Mouse (Mus musculus) spleen, adult 2 months (tissue): Measurements from ENCODE around the gene Atf4. TPM values are rescaled to one million over a fixed set of nuclear protein-coding genes. Genes with fewer than 3 reads are reported as not detected.

Experiments
- DNase-seq, 2 experiments: peaks; one replicate each; pipeline versions ENCODE4 v3.0.0 to v3.0.0-alpha.2; 2012 to 2021; ENCODE audit warnings: low spot score in 2 of 2, low read depth in 1 of 2
- H3K27ac ChIP-seq: fragments of 200-500 bp; 2 replicates; pipeline ENCODE4 v1.5.1; 2012; ENCODE audit warnings: low read length, inconsistent platforms; ENCODE audit not compliant: insufficient read depth
- H3K27me3 ChIP-seq: fragments of 200-500 bp; 2 replicates; pipeline ENCODE4 v1.6.1; 2012; ENCODE audit warnings: mild to moderate bottlenecking, moderate library complexity, low read length, inconsistent platforms; ENCODE audit not compliant: control insufficient read depth, insufficient read depth
- H3K36me3 ChIP-seq: fragments of 200-500 bp; 2 replicates; pipeline ENCODE4 v1.6.1; 2012; ENCODE audit warnings: mild to moderate bottlenecking, low read length, inconsistent platforms; ENCODE audit not compliant: control insufficient read depth, insufficient read depth
- H3K4me1 ChIP-seq: fragments of 200-500 bp; 2 replicates; pipeline ENCODE4 v1.6.1; 2011; ENCODE audit warnings: inconsistent platforms; ENCODE audit not compliant: control insufficient read depth, insufficient read depth, insufficient read length
- H3K4me3 ChIP-seq: fragments of 200-500 bp; 2 replicates; pipeline ENCODE4 v1.5.1; 2011; ENCODE audit warnings: mild to moderate bottlenecking, inconsistent platforms; ENCODE audit not compliant: insufficient read depth, insufficient read length; ENCODE audit errors: extremely low read depth
- CTCF ChIP-seq: fragments of 200-500 bp; IDR thresholded peaks from 2 replicates; pipeline ENCODE4 v1.5.1; 2011; ENCODE audit warnings: mild to moderate bottlenecking, inconsistent platforms; ENCODE audit not compliant: insufficient read depth, insufficient read length, insufficient replicate concordance; ENCODE audit errors: extremely low read depth
- POLR2A ChIP-seq: fragments of 200-500 bp; IDR thresholded peaks from 2 replicates; pipeline ENCODE4 v1.6.1; 2011; ENCODE audit warnings: low read depth, low read length, inconsistent platforms
- WGBS: fragments of 180-500 bp; shearing (Covaris S2); methylation state at CpG from one replicate; pipeline ENCODE4 v1.1.7; 2018; 5-methylcytosine and 5-hydroxymethylcytosine counted together
- polyA plus RNA-seq: library from polyadenylated mRNA; depleted of rRNA; stranded (reverse); fragments of >200 nt; gene quantifications from 2 replicates; pipeline ENCODE4 v1.2.3, GENCODE M21; 2012; rRNA removed

Gene Atf4
- polyA plus RNA-seq = 101 and 146 TPM in 2 replicates

DNA sequence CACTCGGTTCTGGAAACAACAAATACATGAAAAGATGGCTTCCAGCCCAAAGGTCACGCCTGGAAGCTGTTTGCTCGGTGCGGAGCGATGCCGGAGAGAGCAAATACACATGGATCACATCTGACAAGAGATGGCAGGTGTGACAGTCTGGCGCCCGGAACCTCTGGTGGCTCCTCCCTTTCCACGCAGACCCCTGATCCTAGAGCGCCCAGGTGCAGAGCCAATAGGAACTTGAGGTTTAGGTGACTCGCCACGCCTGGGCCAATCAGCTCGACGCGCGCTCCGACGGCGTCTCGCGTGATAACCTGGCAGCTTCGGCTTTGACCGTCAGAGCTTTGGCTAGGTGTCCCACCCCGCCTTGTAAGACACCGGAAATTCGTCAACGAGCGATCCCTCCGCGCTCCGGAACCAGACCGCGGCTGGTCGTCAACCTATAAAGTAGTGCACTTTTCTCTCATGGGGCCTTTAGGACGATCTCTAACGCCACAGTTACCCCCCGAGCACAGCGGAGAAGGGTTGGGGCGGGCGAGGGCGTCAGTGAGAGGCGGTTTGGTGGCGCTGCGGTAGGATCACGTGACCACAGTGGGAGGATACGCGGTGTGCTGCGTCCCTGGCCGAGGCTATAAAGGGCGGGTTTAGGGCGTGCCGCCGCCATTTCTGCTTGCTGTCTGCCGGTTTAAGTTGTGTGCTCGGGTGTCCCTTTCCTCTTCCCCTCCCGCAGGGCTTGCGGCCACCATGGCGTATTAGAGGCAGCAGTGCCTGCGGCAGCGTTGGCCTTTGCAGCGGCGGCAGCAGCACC lies at the start of gene Atf4:
Gene Atf4, plus strand, starts transcription at position 338 of the 799 bp plus-strand sequence.
- WGBS = under 1% methylated on average over 62 of the region's 62 CpGs
- Histone ChIP-seq H3K27ac (peak within 1 kb of the TSS; percentile 99), H3K4me3 (peak within 1 kb of the TSS; percentile 89), H3K4me1 (peaks cover 9% of the 10 kb centered on the region; the same call in 1 of the 2 replicates), H3K27me3 (no peaks in the 10 kb centered on the region), H3K36me3 (peaks cover 30% of the 10 kb centered on the region)
- DNase-seq = peak; percentile 97 to 99
- TF ChIP-seq CTCF (no peak), POLR2A (peak; percentile 99)

DNA sequence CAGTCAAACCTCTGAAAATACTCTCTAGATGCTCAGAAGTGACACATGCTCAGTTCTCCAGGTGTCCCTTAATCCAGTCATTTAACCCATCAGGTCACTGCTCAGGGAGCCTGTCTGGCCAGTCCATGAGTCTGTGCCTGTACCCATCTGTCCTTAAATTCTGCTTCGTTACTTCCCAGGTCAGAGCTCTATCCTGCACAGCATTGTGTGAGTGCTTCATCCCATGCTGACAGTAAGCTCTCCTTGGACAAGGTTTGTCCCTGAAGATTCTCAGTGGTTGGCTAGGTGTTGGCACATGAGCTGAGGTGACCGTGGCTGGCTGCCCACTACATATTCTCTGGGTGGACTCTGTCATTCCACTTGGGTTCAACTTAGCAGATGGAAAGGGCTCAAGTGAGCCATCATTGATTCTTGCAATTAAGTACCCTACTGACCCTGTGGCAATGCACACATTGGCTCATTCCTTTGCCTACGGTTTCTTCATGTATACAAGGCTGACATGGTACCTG lies 48.9 kb upstream of the Atf4 start:
- TF ChIP-seq CTCF (no peak), POLR2A (no peak)
- Histone ChIP-seq H3K4me1 (no peaks in the 10 kb centered on the region), H3K27ac (no peak overlapping the region), H3K4me3 (no peak overlapping the region), H3K27me3 (no peaks in the 10 kb centered on the region), H3K36me3 (no peaks in the 10 kb centered on the region)
- 79% methylated on average over 3 of the region's 3 CpGs for WGBS
- DNase-seq = no peak

DNA sequence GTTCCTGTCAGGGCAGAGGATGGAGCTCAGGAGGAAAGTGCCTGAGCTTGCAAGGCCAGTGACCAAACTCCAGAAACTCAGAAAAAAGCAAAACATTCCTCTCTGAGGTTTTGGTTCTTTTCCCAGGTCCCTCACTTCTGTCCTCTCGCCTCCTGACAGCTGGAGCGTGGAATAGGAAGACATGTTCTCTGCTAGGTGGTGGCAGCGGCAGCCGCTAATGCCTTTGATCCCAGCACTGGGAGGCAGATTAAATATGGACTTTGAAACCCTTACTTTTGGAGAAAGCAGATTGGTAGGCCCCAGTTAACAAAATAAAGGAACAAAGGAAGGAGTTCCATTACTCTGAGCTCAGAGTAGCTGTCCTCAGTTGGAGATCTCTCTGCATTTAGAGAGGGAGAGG lies 46.5 kb upstream of the Atf4 start:
- no peaks in the 10 kb centered on the region for H3K27me3 ChIP-seq
- H3K36me3 ChIP-seq = no peaks in the 10 kb centered on the region
- H3K4me1 ChIP-seq = no peaks in the 10 kb centered on the region
- WGBS = 81% methylated on average over 4 of the region's 4 CpGs
- no peak for DNase-seq
- H3K27ac ChIP-seq = no peak overlapping the region
- H3K4me3 ChIP-seq = no peak overlapping the region
- TF ChIP-seq POLR2A = no peak
- no peak for TF ChIP-seq CTCF

DNA sequence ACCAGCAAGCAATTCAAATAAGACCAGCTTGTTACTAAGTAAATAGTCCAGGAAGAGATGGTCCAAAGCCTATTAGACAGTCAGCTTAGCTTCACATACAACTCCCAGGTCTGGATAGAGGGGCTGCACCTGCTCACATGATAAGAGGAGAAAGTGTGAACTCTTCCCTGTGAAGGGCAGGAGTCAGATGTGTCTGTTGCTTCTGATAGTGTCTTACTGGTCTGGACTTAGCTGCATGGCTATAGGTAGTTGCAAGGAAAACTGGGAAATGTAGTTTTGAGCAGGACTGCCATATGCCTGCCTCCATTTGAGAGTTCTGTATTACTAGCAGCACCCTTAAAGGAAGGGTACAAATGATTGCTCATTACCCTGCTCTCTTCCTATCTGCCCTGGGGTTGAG lies 41.3 kb upstream of the Atf4 start:
- no peak for DNase-seq
- Histone ChIP-seq H3K27me3 (no peaks in the 10 kb centered on the region), H3K4me1 (no peaks in the 10 kb centered on the region), H3K4me3 (no peak overlapping the region), H3K36me3 (no peaks in the 10 kb centered on the region), H3K27ac (no peak overlapping the region)
- no peak for TF ChIP-seq POLR2A
- TF ChIP-seq CTCF = no peak

DNA sequence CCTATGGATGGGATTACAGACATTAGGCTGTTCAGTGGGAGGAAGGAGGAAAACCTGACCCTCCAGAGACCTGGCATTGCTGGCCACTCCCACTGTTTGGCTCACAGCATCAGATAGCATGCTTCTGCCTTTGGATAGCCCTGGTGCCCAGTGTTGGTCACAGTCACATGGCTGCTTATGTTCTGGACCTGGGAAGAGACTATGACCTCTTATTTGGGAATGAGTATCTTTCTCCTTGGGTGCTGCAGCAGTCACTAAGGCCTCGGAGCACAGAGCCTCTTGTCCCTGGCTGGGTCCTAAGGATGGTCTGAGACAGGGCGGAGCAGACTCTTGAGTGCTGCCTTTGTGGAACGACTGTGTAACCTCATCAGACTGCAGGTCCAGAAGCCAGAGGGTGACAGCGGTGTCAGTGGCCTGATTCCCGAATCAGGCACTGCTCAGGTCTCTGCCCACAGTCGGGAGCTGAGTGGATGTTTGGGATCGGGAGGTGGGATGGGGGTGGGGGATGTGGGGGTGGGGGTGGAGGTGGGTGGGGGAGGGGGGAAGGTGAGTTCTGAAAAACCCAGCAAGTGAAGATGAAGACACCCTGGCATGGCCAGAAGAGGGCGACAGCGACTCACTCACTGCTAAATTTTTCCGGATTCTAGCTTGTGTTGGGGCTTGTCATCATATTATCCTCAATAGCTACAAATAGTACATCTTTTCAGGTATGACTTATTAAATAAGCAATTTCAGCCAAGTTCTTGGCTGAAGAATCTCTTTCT lies 39.1 kb upstream of the Atf4 start:
- WGBS = 20% methylated on average over 10 of the region's 10 CpGs
- H3K36me3 ChIP-seq = no peaks in the 10 kb centered on the region
- TF ChIP-seq CTCF (peak; percentile 53; the same call in 1 of the 2 replicates), POLR2A (no peak)
- DNase-seq = no peak
- no peaks in the 10 kb centered on the region for H3K27me3 ChIP-seq
- no peak overlapping the region for H3K4me3 ChIP-seq
- H3K4me1 ChIP-seq = peaks cover 4% of the 10 kb centered on the region
- no peak overlapping the region for H3K27ac ChIP-seq

DNA sequence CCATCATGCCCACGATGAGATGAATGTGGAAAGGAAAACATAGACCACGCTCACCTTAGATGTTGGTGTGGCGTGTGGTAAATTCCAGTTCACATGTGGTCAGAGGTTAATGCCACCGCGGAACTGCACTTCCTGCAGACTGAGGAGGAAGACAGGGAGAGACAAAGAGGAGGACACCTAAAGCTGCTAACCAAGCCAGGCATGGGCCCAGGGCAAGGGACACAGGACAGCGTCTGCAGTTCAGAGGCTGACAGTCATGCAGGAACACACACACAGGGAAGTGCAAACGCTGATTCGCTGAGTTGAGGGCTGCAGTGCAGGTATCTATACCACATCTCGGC lies 38.5 kb upstream of the Atf4 start:
- H3K4me3 ChIP-seq = no peak overlapping the region
- WGBS = 20% methylated on average over 9 of the region's 9 CpGs
- DNase-seq = no peak

DNA sequence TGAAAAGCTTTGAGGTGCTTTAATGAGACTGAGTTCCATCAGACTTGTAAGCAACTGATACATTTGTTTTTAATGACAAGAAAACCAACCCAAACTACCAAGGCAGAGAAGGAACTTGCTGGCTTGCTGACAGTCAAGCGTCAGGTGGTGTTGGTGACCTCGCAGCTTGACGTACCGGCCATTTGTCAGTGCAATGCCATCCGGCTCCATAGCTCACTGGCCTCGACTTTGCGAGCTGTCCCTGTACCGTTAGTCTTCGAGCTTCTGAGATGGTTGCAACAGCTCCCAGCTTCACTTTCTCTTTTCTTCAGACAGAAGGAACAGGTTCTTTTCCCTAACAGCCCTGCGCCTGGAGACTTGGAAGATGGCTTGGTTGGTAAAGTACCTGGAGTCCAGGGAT lies 37.5 kb upstream of the Atf4 start:
- peaks cover 4% of the 10 kb centered on the region for H3K4me1 ChIP-seq
- H3K36me3 ChIP-seq = no peaks in the 10 kb centered on the region
- 88% methylated on average over 10 of the region's 10 CpGs for WGBS
- no peak overlapping the region for H3K27ac ChIP-seq
- no peak overlapping the region for H3K4me3 ChIP-seq
- DNase-seq = no peak
- TF ChIP-seq POLR2A (no peak), CTCF (no peak)
- H3K27me3 ChIP-seq = no peaks in the 10 kb centered on the region

More for the DNA sequence above, 38.5 kb upstream of the Atf4 start:
- no peaks in the 10 kb centered on the region for H3K27me3 ChIP-seq
- H3K27ac ChIP-seq = no peak overlapping the region
- H3K4me1 ChIP-seq = peaks cover 4% of the 10 kb centered on the region
- no peak for TF ChIP-seq POLR2A
- no peak for TF ChIP-seq CTCF
- no peaks in the 10 kb centered on the region for H3K36me3 ChIP-seq
